Mouse (Mus musculus) hindbrain, embryonic 14.5 days (tissue): ENCODE results near the gene Scd3. TPM values are rescaled to one million over a fixed set of nuclear protein-coding genes. Genes with fewer than 3 reads are reported as not detected.

ENCODE experiments used
- ATAC-seq: fragments of 200-750 bp; cut with Nextera tagmentation; 2 replicates; pipeline ENCODE4 v1.8.0; 2017; ENCODE audit warnings: moderate number of reproducible peaks, mild to moderate bottlenecking, moderate TSS enrichment, moderate library complexity; ENCODE audit not compliant: low FRiP score
- DNase-seq: peaks from one replicate; pipeline ENCODE4 v3.0.0-alpha.2; 2015; ENCODE audit warnings: low spot score
- H3K27ac ChIP-seq: fragments of 300-500 bp; sonication (generic); 2 replicates; pipeline ENCODE4 v1.5.1; 2014; ENCODE audit warnings: mild to moderate bottlenecking, moderate library complexity
- H3K27me3 ChIP-seq: fragments of 300-500 bp; sonication (generic); 2 replicates; pipeline ENCODE4 v1.6.1; 2014; ENCODE audit warnings: mild to moderate bottlenecking, low read length, mixed read lengths; ENCODE audit not compliant: control insufficient read depth, insufficient read depth
- H3K36me3 ChIP-seq: fragments of 300-500 bp; sonication (generic); replicated peaks from 2 replicates; pipeline ENCODE4 v1.6.1; 2014; ENCODE audit not compliant: control insufficient read depth, insufficient read depth
- H3K4me1 ChIP-seq: fragments of 300-500 bp; sonication (generic); replicated peaks from 2 replicates; pipeline ENCODE4 v1.6.1; 2014; ENCODE audit warnings: antibody characterized with exemption, low read length, mixed read lengths; ENCODE audit not compliant: control insufficient read depth, insufficient read depth
- H3K4me2 ChIP-seq: fragments of 300-500 bp; sonication (generic); replicated peaks from 2 replicates; pipeline ENCODE4 v1.6.1; 2014; ENCODE audit warnings: mild to moderate bottlenecking, moderate library complexity
- H3K4me3 ChIP-seq: fragments of 300-500 bp; sonication (generic); replicated peaks from 2 replicates; pipeline ENCODE4 v1.5.1; 2014; ENCODE audit warnings: mild to moderate bottlenecking, low read length
- H3K9ac ChIP-seq: fragments of 300-500 bp; sonication (generic); 2 replicates; pipeline ENCODE4 v1.6.1; 2014
- H3K9me3 ChIP-seq: fragments of 300-500 bp; sonication (generic); 2 replicates; pipeline ENCODE4 v1.6.1; 2016; ENCODE audit warnings: low read length; ENCODE audit not compliant: control insufficient read depth
- WGBS: fragments of 180-500 bp; shearing (Covaris S2); extraction: QIAGEN DNeasy Blood & Tissue Kit; methylation state at CpG from one replicate; pipeline ENCODE4 v1.1.7; 2014; 5-methylcytosine and 5-hydroxymethylcytosine counted together
- polyA plus RNA-seq: library from polyadenylated mRNA; unstranded; fragments of >200 nt; fragmentation: Nextera tagmentation; extraction: Ambion mirVana; gene quantifications from 2 replicates; pipeline ENCODE4 v1.2.1, GENCODE M21; 2014

Gene Scd3
- polyA plus RNA-seq, 1 experiment from 2014 or later, result 5.4 TPM

- no peak overlapping the region for H3K9ac ChIP-seq
- peaks cover 6% of the 10 kb centered on the region; the same call in 1 of the 2 replicates for H3K4me1 ChIP-seq
- no peak overlapping the region for H3K4me2 ChIP-seq
- H3K4me3 ChIP-seq, result no peak overlapping the region
- no peaks in the 10 kb centered on the region for H3K36me3 ChIP-seq
- 84% methylated on average over 3 of the region's 3 CpGs for WGBS
- no peaks in the 10 kb centered on the region for H3K27me3 ChIP-seq
- no peak for DNase-seq
- ATAC-seq, result no peak
- H3K27ac ChIP-seq, result no peak overlapping the region
- no peaks in the 10 kb centered on the region for H3K9me3 ChIP-seq
Observed at GRCm38 (mm10) chr19:44263581-44263980, 60.5 kb downstream of the Scd3 start.

GRCm38 (mm10) chr19:44264226-44264625 is 61.2 kb downstream of the Scd3 start:
- ATAC-seq (no peak), DNase-seq (no peak)
- no peak overlapping the region for H3K9ac ChIP-seq
- H3K4me1 ChIP-seq, result peaks cover 6% of the 10 kb centered on the region; the same call in 1 of the 2 replicates
- no peak overlapping the region for H3K4me2 ChIP-seq
- 75% methylated on average over 9 of the region's 9 CpGs for WGBS
- no peaks in the 10 kb centered on the region for H3K9me3 ChIP-seq
- H3K27me3 ChIP-seq, result no peaks in the 10 kb centered on the region
- no peaks in the 10 kb centered on the region for H3K36me3 ChIP-seq
- H3K27ac ChIP-seq, result no peak overlapping the region
- no peak overlapping the region for H3K4me3 ChIP-seq

GRCm38 (mm10) chr19:44265300-44265699 is 62.2 kb downstream of the Scd3 start:
- no peak overlapping the region for H3K4me2 ChIP-seq
- H3K27ac ChIP-seq, result no peak overlapping the region
- no peaks in the 10 kb centered on the region for H3K9me3 ChIP-seq
- H3K4me1 ChIP-seq, result peaks cover 6% of the 10 kb centered on the region; the same call in 1 of the 2 replicates
- H3K36me3 ChIP-seq, result no peaks in the 10 kb centered on the region
- no peak overlapping the region for H3K4me3 ChIP-seq
- 38% methylated on average over 7 of the region's 7 CpGs for WGBS
- H3K9ac ChIP-seq, result no peak overlapping the region
- H3K27me3 ChIP-seq, result no peaks in the 10 kb centered on the region
- no peak for DNase-seq
- ATAC-seq, result no peak

- Histone ChIP-seq H3K9me3 (no peaks in the 10 kb centered on the region), H3K9ac (no peak overlapping the region), H3K27ac (no peak overlapping the region), H3K4me2 (no peak overlapping the region), H3K27me3 (no peaks in the 10 kb centered on the region), H3K36me3 (no peaks in the 10 kb centered on the region), H3K4me1 (peaks cover 6% of the 10 kb centered on the region; the same call in 1 of the 2 replicates), H3K4me3 (no peak overlapping the region)
- DNase-seq (no peak), ATAC-seq (no peak)
- WGBS, result 16% methylated on average over 5 of the region's 5 CpGs
Observed at GRCm38 (mm10) chr19:44265911-44266337, 62.9 kb downstream of the Scd3 start.

- Histone ChIP-seq H3K27me3 (no peaks in the 10 kb centered on the region), H3K27ac (peak overlapping the region; percentile 93), H3K9me3 (no peaks in the 10 kb centered on the region), H3K4me3 (peak overlapping the region; percentile 49), H3K4me1 (peaks cover 6% of the 10 kb centered on the region; the same call in 1 of the 2 replicates), H3K9ac (peak overlapping the region; percentile 71; the same call in 1 of the 2 replicates), H3K36me3 (no peaks in the 10 kb centered on the region), H3K4me2 (peak overlapping the region; percentile 70)
- no peak for ATAC-seq
- WGBS, result 6% methylated on average over 6 of the region's 6 CpGs
- peak; percentile 47 for DNase-seq
Observed at GRCm38 (mm10) chr19:44266458-44266823, 63.4 kb downstream of the Scd3 start.

- ATAC-seq, result peak; percentile 96
- Histone ChIP-seq H3K36me3 (no peaks in the 10 kb centered on the region), H3K27ac (peak overlapping the region; percentile 93), H3K4me3 (peak overlapping the region; percentile 49), H3K27me3 (no peaks in the 10 kb centered on the region), H3K4me2 (peak overlapping the region; percentile 70), H3K9me3 (no peaks in the 10 kb centered on the region), H3K9ac (peak overlapping the region; percentile 71), H3K4me1 (peaks cover 6% of the 10 kb centered on the region; the same call in 1 of the 2 replicates)
- WGBS, result under 1% methylated on average over 43 of the region's 43 CpGs
- DNase-seq, result peak; percentile 78
Observed at GRCm38 (mm10) chr19:44266824-44267498, 63.9 kb downstream of the Scd3 start.

- Histone ChIP-seq H3K9me3 (no peaks in the 10 kb centered on the region), H3K36me3 (no peaks in the 10 kb centered on the region), H3K27me3 (no peaks in the 10 kb centered on the region), H3K4me1 (peaks cover 6% of the 10 kb centered on the region; the same call in 1 of the 2 replicates), H3K4me2 (peak overlapping the region; percentile 70), H3K27ac (peak overlapping the region; percentile 93), H3K9ac (peak overlapping the region; percentile 71), H3K4me3 (peak overlapping the region; percentile 49)
- DNase-seq (no peak), ATAC-seq (no peak; the same call in 1 of the 2 replicates)
- 11% methylated on average over 18 of the region's 18 CpGs for WGBS
Observed at GRCm38 (mm10) chr19:44267499-44268002, 64.5 kb downstream of the Scd3 start.

- Histone ChIP-seq H3K9me3 (no peaks in the 10 kb centered on the region), H3K4me2 (no peak overlapping the region), H3K4me3 (no peak overlapping the region), H3K9ac (no peak overlapping the region), H3K27ac (no peak overlapping the region), H3K36me3 (no peaks in the 10 kb centered on the region), H3K27me3 (no peaks in the 10 kb centered on the region), H3K4me1 (no peaks in the 10 kb centered on the region)
- DNase-seq, result no peak
- no peak for ATAC-seq
- WGBS, result 73% methylated on average over 4 of the region's 4 CpGs
Observed at GRCm38 (mm10) chr19:44273711-44274110, 70.6 kb downstream of the Scd3 start.

GRCm38 (mm10) chr19:44274452-44274851 is 71.4 kb downstream of the Scd3 start:
- Histone ChIP-seq H3K9me3 (no peaks in the 10 kb centered on the region), H3K4me1 (no peaks in the 10 kb centered on the region), H3K27ac (no peak overlapping the region), H3K9ac (no peak overlapping the region), H3K27me3 (no peaks in the 10 kb centered on the region), H3K4me2 (no peak overlapping the region), H3K36me3 (no peaks in the 10 kb centered on the region), H3K4me3 (no peak overlapping the region)
- ATAC-seq (no peak), DNase-seq (no peak)
- 93% methylated on average over 4 of the region's 4 CpGs for WGBS
